Mouse (Mus musculus) common myeloid progenitor, adult 5-6 weeks (primary cell): ENCODE results near the gene Myo3b. TPM values are rescaled to one million over a fixed set of nuclear protein-coding genes. Genes with fewer than 3 reads are reported as not detected.
"Not testable (repeated sequence)": the region's sequence is repeated elsewhere in the genome, so short reads cannot be mapped to it uniquely, and the experiment has no call there.

Experiments used
- ATAC-seq: replicated peaks from 2 replicates; pipeline ENCODE4 v1.8.0; 2016; ENCODE audit warnings: low read depth, mild to moderate bottlenecking, moderate TSS enrichment, inconsistent platforms; ENCODE audit not compliant: poor library complexity, severe bottlenecking
- total RNA-seq: library from RNA; stranded (forward); fragments of 200-1000, 187-1606 nt; gene quantifications from 2 replicates; pipeline ENCODE4 v1.2.3, GENCODE M21; 2017

Myo3b gene
- not detected in 2 replicates for total RNA-seq

GRCm38 (mm10) chr2:70038752-70039151, at the start of gene Myo3b:
Gene Myo3b, plus strand, starts transcription at chr2:70039126.
- no peak for ATAC-seq

- no peak for ATAC-seq
Observed at GRCm38 (mm10) chr2:69989224-69989623, 49.7 kb upstream of the Myo3b start.

DNA sequence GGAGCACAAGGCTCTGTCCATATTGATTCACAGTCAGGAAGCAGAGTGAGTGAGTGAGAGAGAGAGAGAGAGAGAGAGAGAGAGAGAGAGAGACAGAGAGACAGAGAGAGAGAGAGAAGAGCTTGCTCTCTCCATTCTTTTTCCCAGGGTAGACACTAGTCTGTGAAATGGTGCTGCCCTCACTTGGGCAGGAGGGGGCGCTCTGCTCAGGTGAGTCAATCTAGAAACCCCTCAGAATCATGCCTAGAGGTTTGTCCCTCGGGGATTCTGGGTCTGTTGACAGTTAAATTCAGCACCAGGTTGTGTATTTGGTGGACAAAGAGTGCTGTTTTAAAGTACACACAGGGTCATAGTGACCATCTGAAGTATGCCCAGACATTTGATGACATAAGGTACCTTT, 48.3 kb upstream of the Myo3b start:
- no peak for ATAC-seq

DNA sequence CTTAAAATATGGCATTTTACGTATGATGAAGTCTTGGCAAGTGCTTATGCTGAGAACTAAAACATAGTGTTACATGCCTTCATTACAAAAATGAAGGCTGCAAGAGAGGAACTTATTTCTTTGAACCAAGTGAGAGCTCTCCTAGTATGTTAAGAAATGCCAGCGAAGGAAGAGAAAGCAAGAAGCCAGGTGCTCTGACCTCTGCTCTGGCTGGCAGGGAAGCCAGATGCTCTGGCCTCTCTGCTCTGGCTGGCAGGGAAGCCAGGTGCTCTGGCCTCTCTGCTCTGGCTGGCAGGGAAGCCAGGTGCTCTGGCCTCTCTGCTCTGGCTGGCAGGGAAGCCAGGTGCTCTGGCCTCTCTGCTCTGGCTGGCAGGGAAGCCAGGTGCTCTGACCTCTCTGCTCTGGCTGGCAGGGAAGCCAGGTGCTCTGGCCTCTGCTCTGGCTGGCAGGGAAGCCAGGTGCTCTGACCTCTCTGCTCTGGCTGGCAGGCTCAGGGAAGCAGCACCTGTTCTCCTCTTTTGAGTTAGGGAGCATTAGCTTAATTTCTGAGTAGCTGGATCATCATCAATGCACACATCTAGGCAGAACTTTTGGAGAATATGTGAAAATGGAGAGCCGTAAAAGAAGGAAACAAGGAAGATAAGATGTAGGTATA, 44.7 kb upstream of the Myo3b start:
- ATAC-seq: not testable (repeated sequence)

- peak; percentile 41; the same call in 1 of the 2 replicates for ATAC-seq
Observed at GRCm38 (mm10) chr2:69994779-69995178, 44.1 kb upstream of the Myo3b start.

GRCm38 (mm10) chr2:69999097-69999770, 39.7 kb upstream of the Myo3b start:
- ATAC-seq: peak; percentile 69

DNA sequence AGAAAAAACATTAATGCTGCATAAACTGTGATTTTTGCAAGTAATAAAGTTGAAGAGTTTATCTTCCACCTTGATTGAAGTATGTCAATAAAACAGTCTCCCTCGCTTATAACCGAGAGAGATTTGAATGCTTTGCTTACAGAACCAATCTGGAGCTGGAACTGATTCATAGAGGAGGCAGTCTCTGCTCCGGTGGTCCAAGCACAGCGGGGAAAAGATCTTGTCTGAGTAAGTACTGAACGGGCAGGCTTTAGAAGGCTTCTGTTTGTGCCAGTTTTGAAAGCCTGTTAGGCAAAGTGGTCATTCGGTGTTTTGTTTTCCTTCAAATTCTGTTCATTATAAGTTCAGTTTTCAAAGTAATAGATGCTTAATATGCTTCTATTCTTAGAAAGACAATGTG, 38.6 kb upstream of the Myo3b start:
- no peak for ATAC-seq

DNA sequence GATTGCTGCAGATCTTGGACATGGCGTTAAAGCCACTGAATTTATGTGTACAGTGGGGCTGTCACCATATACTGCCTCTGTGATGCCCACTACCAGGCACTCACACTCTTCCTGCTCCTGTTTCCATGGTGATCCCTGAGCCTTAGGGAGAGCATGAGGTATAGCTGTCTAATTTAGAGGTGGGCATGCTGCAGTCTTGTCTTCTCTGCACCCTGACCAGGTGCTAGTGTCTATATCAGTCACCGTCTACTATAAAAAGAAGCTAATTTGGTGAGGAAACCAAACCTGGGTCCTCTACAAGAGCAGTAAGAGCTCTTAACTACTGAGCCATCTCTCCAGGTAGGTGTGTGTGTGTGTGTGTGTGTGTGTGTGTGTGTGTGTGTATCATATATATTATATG, 32.4 kb upstream of the Myo3b start:
- no peak for ATAC-seq

- ATAC-seq: no peak
Observed at GRCm38 (mm10) chr2:70012941-70013340, 26.0 kb upstream of the Myo3b start.

GRCm38 (mm10) chr2:70018236-70018635, 20.7 kb upstream of the Myo3b start:
- no peak for ATAC-seq

GRCm38 (mm10) chr2:70024454-70024853, 14.5 kb upstream of the Myo3b start:
- no peak for ATAC-seq

DNA sequence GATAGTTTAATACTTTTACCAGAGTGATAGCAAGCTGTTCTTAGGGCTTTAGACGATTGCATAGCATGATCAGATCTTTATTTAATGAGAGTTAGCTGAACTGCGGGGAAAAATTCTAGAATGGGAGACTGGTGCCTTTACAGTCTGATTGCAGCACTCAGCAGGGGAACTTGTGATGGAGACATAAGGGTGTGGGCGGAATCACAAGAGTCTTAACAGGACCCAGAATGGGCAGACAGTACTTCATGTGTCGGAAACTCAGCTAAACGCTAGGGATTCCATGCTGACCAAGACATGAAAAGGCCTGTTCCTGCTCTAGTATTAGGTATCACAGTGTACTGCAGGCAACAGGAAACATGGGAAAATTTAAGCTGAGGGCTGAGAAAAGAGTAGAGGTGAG, 13.2 kb upstream of the Myo3b start:
- no peak for ATAC-seq

DNA sequence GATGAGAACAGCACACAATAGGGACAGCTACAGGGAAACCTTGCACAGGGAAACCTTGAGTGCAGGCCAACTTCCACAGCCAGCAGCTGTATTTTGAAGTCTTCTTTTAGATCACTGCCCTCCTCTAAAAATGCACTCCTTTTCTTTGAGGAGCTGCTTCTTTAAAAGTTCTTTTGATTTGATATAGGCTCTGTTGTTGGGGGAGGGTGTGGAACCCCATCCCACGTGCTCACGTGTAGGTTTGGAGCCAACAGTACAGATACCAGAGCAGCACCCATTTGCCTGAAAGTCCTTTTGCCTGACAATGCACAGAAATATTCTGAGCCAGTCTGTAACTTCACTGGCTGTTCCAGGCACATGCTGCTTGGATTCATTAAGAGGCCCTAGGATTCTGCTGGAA, 7.5 kb upstream of the Myo3b start:
- no peak for ATAC-seq

DNA sequence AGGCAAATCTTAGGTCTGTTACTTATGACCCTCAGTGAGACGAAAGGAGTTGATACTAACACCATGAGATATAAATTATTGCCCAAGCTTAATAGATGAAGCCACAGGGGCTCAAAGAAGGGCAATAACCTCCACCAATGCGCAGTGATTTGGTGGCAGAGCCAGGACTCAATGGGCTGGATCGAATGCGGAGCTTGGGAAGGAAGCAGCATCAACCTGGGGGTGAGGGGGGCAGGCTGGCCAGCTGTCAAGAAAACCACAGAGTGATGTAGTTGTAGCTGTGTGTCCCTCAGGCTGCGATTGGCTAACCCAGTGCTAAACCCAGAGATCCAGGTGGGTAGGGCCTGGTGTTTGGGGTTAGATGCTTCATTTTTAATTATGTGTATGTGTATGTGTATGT, 4.0 kb upstream of the Myo3b start:
- ATAC-seq: no peak

DNA sequence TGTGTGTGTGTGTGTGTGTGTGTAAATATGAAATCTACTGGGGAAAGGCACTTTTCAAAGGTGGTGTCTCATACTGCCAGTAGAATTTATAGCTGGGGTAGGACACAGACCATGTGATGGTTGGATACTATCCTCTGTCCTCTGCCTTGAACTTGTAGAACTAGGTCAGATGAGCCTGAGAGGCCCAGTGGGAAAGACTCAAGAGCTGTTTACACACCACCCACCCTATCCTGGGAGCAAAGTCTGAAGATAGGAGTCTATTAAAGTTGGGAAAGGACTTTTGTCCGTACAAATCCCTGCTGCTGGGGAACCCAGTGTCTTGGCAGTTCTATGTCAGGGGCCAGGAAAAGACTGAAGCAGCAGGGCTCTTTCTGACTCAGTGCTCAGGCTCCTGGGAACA, 3.6 kb upstream of the Myo3b start:
- no peak for ATAC-seq

DNA sequence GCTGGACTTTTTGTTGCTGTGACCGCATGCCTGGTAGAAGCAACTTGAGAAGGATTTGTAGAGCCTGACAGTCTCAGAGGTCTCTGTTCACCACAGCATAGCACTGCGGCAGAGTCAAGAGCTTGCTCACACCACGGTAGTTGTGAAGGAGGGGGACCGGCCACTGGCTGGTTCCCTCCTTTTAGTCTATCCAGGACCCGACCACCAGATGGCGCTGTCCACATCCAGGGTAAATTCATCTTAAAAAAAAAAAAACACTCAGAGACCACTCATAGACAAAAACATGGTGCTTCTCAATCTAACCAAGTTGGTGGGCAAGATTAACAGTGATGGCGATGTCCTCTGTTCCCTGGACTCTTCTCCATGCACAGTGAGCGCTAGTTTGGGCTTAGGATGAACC, 1.7 kb upstream of the Myo3b start:
- ATAC-seq: 0 out of 2 replicates have a peak, but pooled peaks have one; percentile 42

DNA sequence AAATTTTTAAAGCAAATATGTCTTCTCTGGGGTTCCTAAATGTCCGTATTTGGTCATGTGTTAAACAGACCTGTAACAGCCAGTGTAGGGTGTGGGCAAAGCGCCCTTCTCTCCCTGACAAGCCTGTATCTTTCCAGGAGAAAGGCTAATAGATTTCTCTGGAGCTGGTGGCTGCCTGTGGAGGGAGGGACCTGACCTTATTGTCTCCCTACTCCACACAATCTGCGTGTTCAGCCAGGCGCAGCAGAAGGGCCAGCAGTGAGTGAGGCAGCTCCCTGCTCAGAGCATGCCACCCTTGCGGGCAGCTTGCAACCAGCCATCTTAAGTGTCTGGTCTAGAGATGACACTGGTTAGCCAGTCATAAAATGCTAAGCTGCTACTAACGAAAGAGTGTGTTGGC, 5.5 kb downstream of the Myo3b start:
- no peak for ATAC-seq

- ATAC-seq: peak; percentile 77
Observed at GRCm38 (mm10) chr2:70047868-70048267, 8.9 kb downstream of the Myo3b start.

GRCm38 (mm10) chr2:70053803-70054202, 14.9 kb downstream of the Myo3b start:
- ATAC-seq: no peak

DNA sequence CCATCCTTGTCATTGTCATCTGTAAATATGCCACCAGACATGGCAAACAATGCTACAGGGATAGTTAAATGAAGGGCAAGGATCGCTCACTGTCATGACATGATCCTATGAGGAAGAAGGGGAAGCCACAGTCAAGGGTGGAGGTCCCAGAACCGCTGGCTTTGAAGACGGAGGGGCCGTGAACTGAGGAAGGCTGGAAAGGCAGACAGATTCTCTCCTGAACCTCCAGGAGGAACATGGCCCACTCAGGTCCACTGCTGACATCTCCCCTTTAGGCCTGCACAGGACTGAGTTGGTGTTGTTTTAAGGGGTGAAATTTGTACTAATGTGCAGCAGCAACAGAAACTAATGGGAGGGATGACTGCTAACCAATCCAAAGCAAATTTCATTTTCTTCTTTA, 19.3 kb downstream of the Myo3b start:
- no peak for ATAC-seq

DNA sequence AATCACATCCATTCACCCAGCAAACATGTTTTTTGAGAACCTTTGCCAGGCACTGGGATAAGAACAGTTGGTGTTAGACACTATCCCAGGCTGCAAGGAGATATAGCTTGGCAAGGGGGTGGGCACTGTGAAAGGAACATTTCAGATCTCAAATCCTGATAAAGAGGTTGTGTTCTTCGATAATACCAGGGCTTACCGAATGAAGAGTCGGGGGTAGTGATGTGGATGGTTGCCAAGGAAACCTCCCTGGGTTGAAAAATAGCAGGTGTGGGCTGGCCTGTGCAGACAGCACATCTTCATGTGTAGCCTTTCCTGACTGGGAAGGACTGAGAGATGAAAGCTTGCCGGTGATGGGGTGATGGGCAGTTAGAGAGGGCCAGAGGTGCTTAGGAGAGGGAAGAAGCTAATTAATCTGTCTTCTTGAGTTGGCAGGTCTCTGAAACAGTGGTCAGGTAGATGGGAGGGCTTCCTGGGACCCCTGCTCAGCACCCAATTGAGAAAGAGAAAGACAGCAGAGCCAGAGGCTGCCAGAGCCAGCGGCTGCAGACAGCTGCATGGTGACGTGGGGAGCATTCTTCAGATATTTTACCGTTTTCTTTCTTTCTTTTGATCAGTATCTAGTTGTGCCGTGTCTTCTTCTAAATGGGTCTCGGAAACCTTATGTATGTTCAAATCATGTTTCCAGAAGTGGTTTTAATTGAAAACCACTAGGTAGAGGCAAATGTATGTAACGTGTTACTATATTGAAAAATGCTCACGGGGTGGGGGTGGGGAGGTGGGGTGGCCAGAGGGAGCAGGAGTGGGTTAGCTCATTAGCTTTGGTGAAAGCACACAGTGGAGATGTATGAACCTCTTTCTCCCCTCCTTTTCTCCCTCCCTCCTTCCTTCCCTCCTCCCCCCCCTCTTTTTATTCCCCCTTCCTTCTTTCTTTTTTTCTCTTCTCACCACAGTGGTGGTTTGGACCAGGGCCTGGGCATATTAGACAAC, 21.7 kb downstream of the Myo3b start:
- ATAC-seq: no peak
